Mouse (Mus musculus) CH12.LX (cell line): Measurements from ENCODE around the gene Timm10. TPM values are rescaled to one million over a fixed set of nuclear protein-coding genes. Genes with fewer than 3 reads are reported as not detected.

Experiments used
- DNase-seq: peaks from one replicate; pipeline ENCODE4 v3.0.0-alpha.2; 2013; ENCODE audit errors: extremely low read depth
- H3K27ac ChIP-seq: 2 replicates; pipeline ENCODE4 v1.5.1; 2012; ENCODE audit warnings: low read depth, mild to moderate bottlenecking, control low read depth, moderate library complexity; ENCODE audit not compliant: insufficient read depth
- H3K27me3 ChIP-seq: replicated peaks from 2 replicates; pipeline ENCODE3; 2012; ENCODE audit warnings: inconsistent platforms
- H3K36me3 ChIP-seq, 2 experiments: replicated peaks in 1 of 2; 2 replicates each; pipeline versions ENCODE3 to v1.6.1; 2012; ENCODE audit warnings: inconsistent platforms in 1 of 2, low read length in 1 of 2, mild to moderate bottlenecking in 1 of 2, mixed read lengths in 1 of 2, moderate library complexity in 1 of 2; ENCODE audit not compliant: control insufficient read depth in 1 of 2, insufficient read depth in 1 of 2
- H3K4me1 ChIP-seq, 2 experiments: 2 replicates each; pipeline ENCODE4 v1.6.1; 2012; ENCODE audit warnings: inconsistent platforms in 1 of 2, moderate library complexity in 1 of 2; ENCODE audit not compliant: insufficient read depth in 2 of 2, control insufficient read depth in 1 of 2
- H3K4me2 ChIP-seq: 2 replicates; pipeline ENCODE4 v1.6.1; 2012; ENCODE audit warnings: low read depth, mild to moderate bottlenecking, control low read depth; ENCODE audit not compliant: poor library complexity, insufficient read depth, severe bottlenecking
- H3K4me3 ChIP-seq, 3 experiments: fragments of 150-350 bp in 1 of 3; sonication (generic) in 1 of 3; replicated peaks in 1 of 3; 2 replicates each; pipeline versions ENCODE3 to v1.5.1; 2011 to 2012; ENCODE audit warnings: low read depth in 2 of 3, low read length in 2 of 3, mild to moderate bottlenecking in 2 of 3, moderate library complexity in 2 of 3, control low read depth in 1 of 3, improper control_type of control experiment in 1 of 3, inconsistent platforms in 1 of 3, mixed read lengths in 1 of 3; ENCODE audit not compliant: poor library complexity in 1 of 3
- H3K79me2 ChIP-seq: replicated peaks from 2 replicates; pipeline ENCODE4 v1.6.1; 2012; ENCODE audit warnings: mild to moderate bottlenecking, moderate library complexity; ENCODE audit not compliant: control insufficient read depth, poor library complexity, insufficient read depth, severe bottlenecking; ENCODE audit errors: extremely low read depth
- H3K9ac ChIP-seq: 2 replicates; pipeline ENCODE4 v1.6.1; 2012; ENCODE audit warnings: low read depth, mild to moderate bottlenecking, control low read depth, moderate library complexity; ENCODE audit not compliant: insufficient read depth
- H3K9me3 ChIP-seq: replicated peaks from 2 replicates; pipeline ENCODE3; 2012; ENCODE audit warnings: low read length, inconsistent platforms, mixed read lengths
- ELF1 ChIP-seq: IDR thresholded peaks from 2 replicates; pipeline ENCODE4 v1.6.1; 2014; ENCODE audit warnings: low read depth, mild to moderate bottlenecking, inconsistent platforms, low read length, improper control_type of control experiment
- ETS1 ChIP-seq: conservative IDR thresholded peaks from 2 replicates; pipeline ENCODE4 v1.6.1; 2012; ENCODE audit warnings: low read depth, mild to moderate bottlenecking, inconsistent platforms, low read length, improper control_type of control experiment, moderate library complexity
- HCFC1 ChIP-seq: IDR thresholded peaks from 2 replicates; pipeline ENCODE4 v1.6.1; 2012; ENCODE audit warnings: low read depth, mild to moderate bottlenecking, inconsistent platforms, low read length, improper control_type of control experiment
- IRF4 ChIP-seq: IDR thresholded peaks from 2 replicates; pipeline ENCODE4 v1.6.1; 2014; ENCODE audit warnings: low read depth, mild to moderate bottlenecking, inconsistent platforms, low read length, improper control_type of control experiment
- MXI1 ChIP-seq: IDR thresholded peaks from 2 replicates; pipeline ENCODE4 v1.6.1; 2011; ENCODE audit warnings: mild to moderate bottlenecking, low read depth, low read length, improper control_type of control experiment
- MYC ChIP-seq: IDR thresholded peaks from 2 replicates; pipeline ENCODE4 v1.6.1; 2011; ENCODE audit warnings: low read depth, mild to moderate bottlenecking, improper control_type of control experiment, low read length
- NELFE ChIP-seq: IDR thresholded peaks from 2 replicates; pipeline ENCODE4 v1.6.1; 2011; ENCODE audit warnings: low read depth, low read length, improper control_type of control experiment
- POLR2A ChIP-seq: IDR thresholded peaks from 2 replicates; pipeline ENCODE4 v1.6.1; 2011; ENCODE audit warnings: low read depth, mild to moderate bottlenecking, improper control_type of control experiment, low read length
- SIN3A ChIP-seq: IDR thresholded peaks from 2 replicates; pipeline ENCODE4 v1.6.1; 2012; ENCODE audit warnings: low read length, improper control_type of control experiment, inconsistent platforms
- TBP ChIP-seq: conservative IDR thresholded peaks from 2 replicates; pipeline ENCODE4 v1.6.1; 2011; ENCODE audit warnings: low read depth, low read length, improper control_type of control experiment
- USF1 ChIP-seq: IDR thresholded peaks from 2 replicates; pipeline ENCODE4 v1.6.1; 2014; ENCODE audit warnings: low read depth, mild to moderate bottlenecking, inconsistent platforms, low read length, improper control_type of control experiment
- dilution Hi-C: fragments of 300-500 bp; cut with MboI; formaldehyde crosslinking; loops from 2 replicates; pipeline ENCODE4 v1.14.3; 2020; ENCODE audit warnings: low sequenced_read_pairs; ENCODE audit not compliant: extremely low pct_unique_long_range_greater_than_20kb, extremely low pct_ligation_motif_present
- in situ Hi-C: fragments of 300-500 bp; cut with MboI; formaldehyde crosslinking; loops from 3 replicates; pipeline ENCODE4 v1.14.3; 2019; ENCODE audit warnings: low sequenced_read_pairs, low pct_ligation_motif_present, low pct_unique_long_range_greater_than_20kb, mixed read lengths
- polyA plus RNA-seq: library from polyadenylated mRNA; unstranded; fragments of >175 nt; gene quantifications from 2 replicates; pipeline ENCODE4 v1.2.1, GENCODE M21; 2012; ENCODE audit warnings: low read depth; ENCODE audit not compliant: insufficient read length
- total RNA-seq, 2 experiments: library from RNA; depleted of rRNA; stranded (reverse); fragments of 300-350 nt in 1 of 2; fragments of >200 nt in 1 of 2; gene quantifications; 2 replicates each; pipeline ENCODE4 v1.2.3; 2012 to 2014

The Timm10 gene
- total and polyA plus RNA-seq, 3 experiments = 77.7 to 115 (median 81.2) TPM

GRCm38 (mm10) chr2:84838993-84839980 lies 12.5 kb downstream of the Timm10 start:
- Histone ChIP-seq H3K27ac (no peak overlapping the region), H3K4me2 (peak overlapping the region; percentile 27), H3K9ac (no peak overlapping the region; the same call in 1 of the 2 replicates), H3K36me3 (no peaks in the 10 kb centered on the region), H3K27me3 (no peaks in the 10 kb centered on the region), H3K9me3 (peaks cover 7% of the 10 kb centered on the region), H3K4me1 (peaks cover 18 to 30% of the 10 kb centered on the region in 2 experiments), H3K4me3 (peak overlapping the region in 2 of 3 experiments; percentile 20 to 56), H3K79me2 (no peaks in the 10 kb centered on the region)
- in situ Hi-C loops = no loop called here
- DNase-seq = no peak
- TF ChIP-seq USF1 (peak; percentile 51), NELFE (no peak), HCFC1 (no peak), TBP (no peak), POLR2A (no peak), MYC (no peak), MXI1 (no peak)
- dilution Hi-C loops = no loop called here

GRCm38 (mm10) chr2:84840016-84840747 lies 13.4 kb downstream of the Timm10 start:
- DNase-seq = no peak
- TF ChIP-seq ELF1 (0 out of 2 replicates have a peak, but pooled peaks have one; percentile 26), IRF4 (no peak), NELFE (no peak), MXI1 (peak; percentile 44; the same call in 1 of the 2 replicates), SIN3A (0 out of 2 replicates have a peak, but pooled peaks have one; percentile 40), ETS1 (no peak)
- dilution Hi-C loops (no loop called here), in situ Hi-C loops (no loop called here)
- Histone ChIP-seq H3K27me3 (no peaks in the 10 kb centered on the region), H3K36me3 (no peaks in the 10 kb centered on the region), H3K79me2 (no peaks in the 10 kb centered on the region), H3K4me2 (peak overlapping the region; percentile 42; the same call in 1 of the 2 replicates), H3K4me3 (peak overlapping the region in 1 of 3 experiments; percentile 56), H3K4me1 (peaks cover 18 to 30% of the 10 kb centered on the region in 2 experiments), H3K9me3 (peaks cover 7% of the 10 kb centered on the region), H3K9ac (peak overlapping the region; percentile 18; the same call in 1 of the 2 replicates), H3K27ac (no peak overlapping the region)
